Mouse (Mus musculus) liver, adult 2 months (tissue): ENCODE measurements at regions not wholly inside any gene's neighbourhood (a gene's known extent, or its start where the extent isn't known, plus 50 kb on each side); places are given as distances from the start of the nearest gene placed in this dataset.

Experiments used
- CTCF ChIP-seq: fragments of 200-500 bp; IDR thresholded peaks from 2 replicates; pipeline ENCODE4 v1.5.1; 2011; ENCODE audit warnings: low read depth, low read length, control low read depth
- POLR2A ChIP-seq: fragments of 200-500 bp; IDR thresholded peaks from 2 replicates; pipeline ENCODE4 v1.6.1; 2011; ENCODE audit warnings: low read length, control low read depth; ENCODE audit not compliant: insufficient read depth; ENCODE audit errors: extremely low read depth

DNA sequence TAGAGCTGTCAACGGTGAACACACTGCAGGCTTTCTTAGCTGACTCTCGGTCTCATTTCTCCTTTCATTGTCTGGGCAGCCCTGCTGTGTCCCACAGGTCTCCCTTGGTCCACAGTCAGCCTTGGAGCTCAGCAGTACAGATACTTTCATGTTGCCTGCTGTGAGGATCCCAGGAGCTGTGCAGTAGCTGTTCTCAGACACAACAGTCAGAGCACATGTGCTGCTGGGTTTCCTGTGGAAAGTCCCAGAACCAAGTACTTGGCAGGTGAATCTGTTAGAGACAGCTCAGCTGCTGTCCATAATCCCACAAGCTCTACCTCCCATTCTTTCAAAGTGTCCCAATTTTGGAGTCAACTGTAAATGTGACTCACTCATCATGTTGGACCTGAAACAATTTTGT is 321.3 kb upstream of the Adamts16 start:
- no peak for TF ChIP-seq POLR2A
- no peak for TF ChIP-seq CTCF
